Mouse (Mus musculus) neutrophil, adult 65 days (primary cell): Measurements from ENCODE around the gene Pxylp1. TPM values are rescaled to one million over a fixed set of nuclear protein-coding genes. Genes with fewer than 3 reads are reported as not detected.

ENCODE experiments used
- total RNA-seq: library from RNA; stranded (reverse); gene quantifications from 2 replicates; pipeline ENCODE4 v1.2.4, GENCODE M21; 2023

The Pxylp1 gene
- 75.5 and 80.2 TPM in 2 replicates for total RNA-seq

GRCm38 (mm10) chr9:96892546-96892945 is at the start of gene Pxylp1:
TSS of gene Pxylp1 (minus strand) at chr9:96892669.

Other genes with a start within 250 kb of the Pxylp1 start
- gene Zbtb38, start 139.8 kb downstream of the Pxylp1 start, total RNA-seq, result 10.5 and 13.5 TPM in 2 replicates
- gene Spsb4, start 126.2 kb upstream of the Pxylp1 start, total RNA-seq, result 2.5 and 2.7 TPM in 2 replicates
- gene Slc25a36, start 218.5 kb upstream of the Pxylp1 start, total RNA-seq, result 42.3 and 75.5 TPM in 2 replicates